30 mouse cellular contexts compared by ENCODE assay signal in genomic region chr15:88542567-88542966, GRCm38 (mm10). TPM values are rescaled to one million over a fixed set of nuclear protein-coding genes. Genes with fewer than 3 reads are reported as not detected.
DNase-seq lines count a peak whose midpoint lies in the region; ATAC-seq and TF ChIP-seq lines count a peak whose summit lies in the region.
"Had no signal": no experiment of that assay in that cellular context is flagged by ENCODE, and none has a peak within 500 bp of the region (broad histone marks: within the 10 kb centered on the region; RNA-seq: fewer than 3 reads in every experiment).

No protein-coding gene starts in this region.

- no peaks in the 10 kb centered on the region for H3K36me3 ChIP-seq in midbrain, postnatal 0 days (ENCODE audit: insufficient read depth, low read length)
- no peaks in the 10 kb centered on the region for H3K36me3 ChIP-seq in midbrain, embryonic 10.5 days
- H3K36me3 ChIP-seq: forebrain, embryonic 12.5 days; heart, embryonic 15.5 days; kidney, embryonic 15.5 days; limb, embryonic 12.5 days; liver, embryonic 13.5 days; lung, embryonic 15.5 days; neural tube, embryonic 12.5 days had no signal

- no peak overlapping the region for H3K27ac ChIP-seq in midbrain, postnatal 0 days (ENCODE audit: low read depth, low read length)
- H3K27ac ChIP-seq in midbrain, embryonic 10.5 days (replicated peaks), result no peak overlapping the region
- peak overlapping the region; percentile 74 for H3K27ac ChIP-seq in cerebellum, adult 2 months (ENCODE audit: insufficient read depth, low read length)
- H3K27ac ChIP-seq: forebrain, embryonic 12.5 days; heart, embryonic 15.5 days; kidney, embryonic 15.5 days; left cerebral cortex, adult 2 months; limb, embryonic 12.5 days; liver, embryonic 13.5 days; lung, embryonic 15.5 days; neural tube, embryonic 12.5 days had no signal

- ATAC-seq in midbrain, postnatal 0 days (ENCODE audit: low FRiP score), result no peak
- ATAC-seq: activated CD4-positive, CD25-positive, alpha-beta regulatory T cell, adult 4 months; intestine, embryonic 16.5 days had no signal

- no peak overlapping the region for H3K9ac ChIP-seq in midbrain, postnatal 0 days (replicated peaks; ENCODE audit: low read length, poor library complexity, severe bottlenecking)
- H3K9ac ChIP-seq: forebrain, embryonic 12.5 days; heart, embryonic 15.5 days; kidney, embryonic 15.5 days; limb, embryonic 12.5 days; liver, embryonic 13.5 days; lung, embryonic 15.5 days; neural tube, embryonic 12.5 days had no signal

- no peak overlapping the region for H3K4me2 ChIP-seq in midbrain, postnatal 0 days (ENCODE audit: low read depth, low read length, poor library complexity, severe bottlenecking)
- H3K4me2 ChIP-seq: forebrain, embryonic 12.5 days; heart, embryonic 15.5 days; kidney, embryonic 15.5 days; limb, embryonic 12.5 days; liver, embryonic 13.5 days; lung, embryonic 15.5 days; neural tube, embryonic 12.5 days had no signal

- 81% methylated on average over 2 of the region's 2 CpGs for WGBS in midbrain, postnatal 0 days
- 74% methylated on average over 2 of the region's 2 CpGs for WGBS in midbrain, embryonic 10.5 days
- 44% methylated on average over 2 of the region's 2 CpGs for WGBS in cerebellum, adult 2 months

- no peaks in the 10 kb centered on the region for H3K27me3 ChIP-seq in midbrain, postnatal 0 days (ENCODE audit: insufficient read depth, low read length)
- no peaks in the 10 kb centered on the region for H3K27me3 ChIP-seq in midbrain, embryonic 10.5 days (ENCODE audit: low read depth, poor library complexity, severe bottlenecking)
- H3K27me3 ChIP-seq in cerebellum, adult 2 months (ENCODE audit: control insufficient read depth, insufficient read depth, low read length), result no peaks in the 10 kb centered on the region
- H3K27me3 ChIP-seq: forebrain, embryonic 12.5 days; heart, embryonic 15.5 days; kidney, embryonic 15.5 days; limb, embryonic 12.5 days; liver, embryonic 13.5 days; lung, embryonic 15.5 days; neural tube, embryonic 12.5 days had no signal

- H3K9me3 ChIP-seq in midbrain, postnatal 0 days (ENCODE audit: low read length), result 0 out of 2 replicates have a peak, but pooled peaks cover 3% of the 10 kb centered on the region
- no peaks in the 10 kb centered on the region for H3K9me3 ChIP-seq in midbrain, embryonic 10.5 days (replicated peaks)
- H3K9me3 ChIP-seq: forebrain, embryonic 12.5 days; heart, embryonic 15.5 days; kidney, embryonic 15.5 days; limb, embryonic 12.5 days; liver, embryonic 13.5 days; lung, embryonic 15.5 days; neural tube, embryonic 12.5 days had no signal

- DNase-seq in midbrain, postnatal 0 days (ENCODE audit: low spot score), result peak; percentile 84
- no peak for DNase-seq in midbrain, embryonic 10.5 days (ENCODE audit: low spot score)
- DNase-seq in cerebellum, adult 2 months, result peak; percentile 83 to 89
- DNase-seq in cerebellum, postnatal 36 days, result peak; percentile 82 to 85
- no peak for DNase-seq in gastrocnemius, adult 18-20 months (ENCODE audit: low spot score)
- DNase-seq in kidney, adult 18-20 months, result no peak
- no peak for DNase-seq in gastrocnemius, postnatal 4 days (ENCODE audit: low spot score in 2 of 2)
- DNase-seq: adrenal gland, postnatal 10 days; gastrocnemius, postnatal 25 days; heart, postnatal 4 days; kidney, postnatal 4 days; layer of hippocampus, adult 9-11 months; liver, embryonic 13.5 days; lung, postnatal 4 days; right cerebral cortex, postnatal 14 days; spleen, adult 18-20 months; thymus, adult 18-20 months had no signal

- H3K4me1 ChIP-seq in midbrain, postnatal 0 days (ENCODE audit: insufficient read depth, low read length), result no peaks in the 10 kb centered on the region
- H3K4me1 ChIP-seq in midbrain, embryonic 10.5 days, result no peaks in the 10 kb centered on the region
- H3K4me1 ChIP-seq in cerebellum, adult 2 months (ENCODE audit: control insufficient read depth, insufficient read depth, low read length), result peaks cover 39% of the 10 kb centered on the region
- H3K4me1 ChIP-seq: heart, embryonic 15.5 days; kidney, embryonic 15.5 days; limb, embryonic 12.5 days; liver, embryonic 13.5 days; lung, embryonic 15.5 days; neural tube, embryonic 12.5 days had no signal

- no peak for TF ChIP-seq POLR2A in cerebellum, adult 2 months (IDR thresholded peaks at IDR 0.05; ENCODE audit: borderline replicate concordance, insufficient read depth, low read length)

- no peak overlapping the region for H3K4me3 ChIP-seq in midbrain, postnatal 0 days (ENCODE audit: low read depth, low read length)
- H3K4me3 ChIP-seq in midbrain, embryonic 10.5 days, result no peak overlapping the region
- no peak overlapping the region for H3K4me3 ChIP-seq in cerebellum, adult 2 months (replicated peaks; ENCODE audit: insufficient read depth, low read depth, low read length)
- H3K4me3 ChIP-seq: forebrain, embryonic 12.5 days; heart, embryonic 15.5 days; kidney, embryonic 15.5 days; left cerebral cortex, adult 2 months; limb, embryonic 12.5 days; liver, embryonic 13.5 days; lung, embryonic 15.5 days; neural tube, embryonic 12.5 days had no signal

- TF ChIP-seq CTCF in midbrain, postnatal 0 days (IDR thresholded peaks at IDR 0.05), result no peak
- TF ChIP-seq CTCF in cerebellum, adult 2 months (IDR thresholded peaks at IDR 0.05; ENCODE audit: borderline replicate concordance, insufficient read depth, low read depth, low read length), result no peak

RNA-seq across cellular contexts. Expression of gene Zdhhc25, which starts 57.5 kb away (rescaled TPM):
- total RNA-seq in midbrain, postnatal 0 days (2014; rRNA removed), result not detected in 2 replicates
- not detected in 2 replicates for polyA plus RNA-seq in midbrain, postnatal 0 days (2015; fragmentation: Nextera tagmentation; extraction: Ambion mirVana)
- not detected in 2 replicates for polyA plus RNA-seq in midbrain, embryonic 10.5 days (2016; fragmentation: Nextera tagmentation; extraction: Ambion mirVana)
- polyA plus RNA-seq in cerebellum, adult 2 months (2012; rRNA removed), result not detected in 2 replicates
- not detected for total RNA-seq in gastrocnemius, adult 18-20 months (2021)
- total RNA-seq in gastrocnemius, postnatal 4 days (2021), result not detected
- total RNA-seq: adrenal gland, postnatal 10 days; common myeloid progenitor, adult 5-6 weeks; gastrocnemius, postnatal 25 days; heart, adult 8-10 months; heart, postnatal 4 days; left cerebral cortex, adult 2 months had no signal
- polyA plus RNA-seq: activated CD4-positive, CD25-positive, alpha-beta regulatory T cell, adult 4 months; embryonic facial prominence, embryonic 11.5 days; forebrain, embryonic 12.5 days; heart, embryonic 15.5 days; intestine, embryonic 16.5 days; kidney, embryonic 15.5 days; limb, embryonic 12.5 days; liver, embryonic 13.5 days; lung, embryonic 15.5 days; neural tube, embryonic 12.5 days; stomach, embryonic 14.5 days had no signal

Comparison
In these comparisons a context has a peak if more than half of its experiments do, and no peak if none do; other contexts are left out.
1. DNase-seq: peak in midbrain, postnatal 0 days (single experiment), cerebellum, adult 2 months (2 of 2) and cerebellum, postnatal 36 days (2 of 2); none in midbrain, embryonic 10.5 days (single experiment), gastrocnemius, adult 18-20 months (single experiment), kidney, adult 18-20 months (single experiment) and gastrocnemius, postnatal 4 days (0 of 2).